Mouse (Mus musculus) c-Kit-positive CD71-positive TER-119-negative erythroid progenitor cells, embryonic 14.5 days (primary cell): Measurements from ENCODE around the gene Rab37.

Source experiments
- DNase-seq: peaks from one replicate; pipeline ENCODE4 v3.0.0-alpha.2; 2013; ENCODE audit warnings: low read depth

The Rab37 gene

GRCm38 (mm10) chr11:115086213-115086612 lies 5.0 kb upstream of the Rab37 start:
- DNase-seq: no peak

- no peak for DNase-seq
These were observed 1.4 kb upstream of the Rab37 start for GRCm38 (mm10) chr11:115089853-115090252.

- no peak for DNase-seq
These were observed 909 bp downstream of the Rab37 start for GRCm38 (mm10) chr11:115092140-115092539.

GRCm38 (mm10) chr11:115098203-115098932 lies 7.1 kb downstream of the Rab37 start:
- DNase-seq: no peak

- DNase-seq: no peak
These were observed 8.1 kb downstream of the Rab37 start for GRCm38 (mm10) chr11:115099241-115099840.

- no peak for DNase-seq
These were observed 8.9 kb downstream of the Rab37 start for GRCm38 (mm10) chr11:115100032-115100621.

GRCm38 (mm10) chr11:115100741-115101140 lies 9.5 kb downstream of the Rab37 start:
- DNase-seq: no peak

GRCm38 (mm10) chr11:115101615-115102051 lies 10.4 kb downstream of the Rab37 start:
- DNase-seq: no peak

GRCm38 (mm10) chr11:115102116-115102515 lies 10.9 kb downstream of the Rab37 start:
- DNase-seq: no peak

- no peak for DNase-seq
These were observed 12.5 kb downstream of the Rab37 start for GRCm38 (mm10) chr11:115103470-115104413.

- no peak for DNase-seq
These were observed 13.7 kb downstream of the Rab37 start for GRCm38 (mm10) chr11:115104769-115105563.

GRCm38 (mm10) chr11:115106638-115107037 lies 15.4 kb downstream of the Rab37 start:
- no peak for DNase-seq

- no peak for DNase-seq
These were observed 16.2 kb downstream of the Rab37 start for GRCm38 (mm10) chr11:115107403-115107916.

- no peak for DNase-seq
These were observed 16.9 kb downstream of the Rab37 start for GRCm38 (mm10) chr11:115108176-115108575.

GRCm38 (mm10) chr11:115110271-115110670 lies 19.0 kb downstream of the Rab37 start:
- DNase-seq: no peak

- DNase-seq: no peak
These were observed 21.0 kb downstream of the Rab37 start for GRCm38 (mm10) chr11:115112196-115112595.

GRCm38 (mm10) chr11:115119409-115119808 lies 28.2 kb downstream of the Rab37 start:
- DNase-seq: no peak

- DNase-seq: no peak
These were observed 37.3 kb downstream of the Rab37 start for GRCm38 (mm10) chr11:115128483-115128882.

GRCm38 (mm10) chr11:115129508-115130126 lies 38.4 kb downstream of the Rab37 start:
- no peak for DNase-seq

GRCm38 (mm10) chr11:115131768-115132381 lies 40.6 kb downstream of the Rab37 start:
- no peak for DNase-seq
